ENCODE assay signal across 9 mouse cellular contexts in the genomic region with DNA sequence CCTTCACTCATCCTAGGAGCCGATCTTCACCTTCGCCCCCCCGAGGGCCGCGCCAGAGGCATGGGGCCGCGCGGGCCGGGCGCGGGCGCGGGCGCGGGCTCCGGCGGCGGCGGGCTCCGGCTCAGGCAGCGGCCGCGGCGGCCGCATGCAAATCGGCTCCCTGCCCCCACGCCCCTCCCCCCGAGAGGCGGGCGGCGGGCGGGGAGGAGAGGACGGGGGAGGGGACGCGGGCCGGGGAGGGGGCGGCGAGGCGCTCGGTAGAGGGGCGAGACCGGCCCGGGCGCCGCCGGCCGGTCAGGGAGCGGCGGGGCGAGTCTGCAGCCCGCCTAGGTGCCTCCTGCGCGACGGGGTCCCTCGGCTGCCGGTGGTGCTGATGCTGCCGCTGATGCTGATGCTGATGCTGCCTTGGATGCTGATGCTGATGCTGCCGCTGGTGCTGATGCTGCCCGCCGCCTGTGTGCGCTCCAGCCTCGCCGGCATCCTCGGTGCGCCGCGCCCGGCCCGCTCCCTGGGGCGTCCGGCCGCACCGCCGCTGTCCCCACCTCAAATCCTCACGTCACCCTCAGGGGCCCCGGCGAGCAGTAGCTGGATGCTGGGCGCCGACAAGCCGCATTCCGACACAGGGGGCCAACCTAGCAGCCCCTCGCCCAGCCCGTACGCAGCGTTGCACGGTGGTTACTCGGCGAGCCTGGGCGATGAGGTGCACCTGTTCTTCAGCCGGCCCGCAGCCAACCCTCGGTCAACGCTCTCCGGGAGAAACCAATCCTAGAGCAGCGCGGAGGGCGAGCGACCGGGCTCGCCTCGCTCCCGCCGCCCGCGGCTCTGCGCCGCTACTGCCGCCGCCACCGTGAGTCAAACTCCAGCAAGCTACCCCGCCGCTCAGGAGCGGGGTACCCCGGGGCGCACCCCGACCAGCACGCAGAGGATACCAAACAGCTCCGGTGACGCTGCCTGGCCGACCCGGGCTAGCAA. TPM values are rescaled to one million over a fixed set of nuclear protein-coding genes. Genes with fewer than 3 reads are reported as not detected.
DNase-seq lines count a peak whose midpoint lies in the region; ATAC-seq and TF ChIP-seq lines count a peak whose summit lies in the region.
"Had no signal": no experiment of that assay in that cellular context is flagged by ENCODE, and none has a peak within 500 bp of the region (broad histone marks: within the 10 kb centered on the region; RNA-seq: fewer than 3 reads in every experiment).

A gene (minus strand): TSS at position 299 of the 972 bp plus-strand sequence.

- peak within 1 kb of the TSS; percentile 57 for H3K4me3 ChIP-seq in kidney, embryonic 15.5 days (replicated peaks)
- H3K4me3 ChIP-seq in forebrain, embryonic 11.5 days (ENCODE audit: low read depth, low read length) = peak within 1 kb of the TSS; percentile 67
- H3K4me3 ChIP-seq in layer of hippocampus, adult 2 months = peak within 1 kb of the TSS; percentile 75
- H3K4me3 ChIP-seq in liver, embryonic 16.5 days (ENCODE audit: low read depth, low read length) = peak within 1 kb of the TSS; percentile 26; the same call in 1 of the 2 replicates
- H3K4me3 ChIP-seq in stomach, embryonic 14.5 days (ENCODE audit: low read depth, low read length) = peak within 1 kb of the TSS; percentile 32

- H3K9me3 ChIP-seq in kidney, embryonic 15.5 days (replicated peaks) = no peaks in the 10 kb centered on the region
- H3K9me3 ChIP-seq in forebrain, embryonic 11.5 days (ENCODE audit: control insufficient read depth, low read length) = no peaks in the 10 kb centered on the region
- H3K9me3 ChIP-seq in liver, embryonic 16.5 days (replicated peaks; ENCODE audit: control insufficient read depth, low read length) = no peaks in the 10 kb centered on the region
- H3K9me3 ChIP-seq in stomach, embryonic 14.5 days (ENCODE audit: control insufficient read depth, low read depth, low read length) = no peaks in the 10 kb centered on the region

- peak; percentile 31 for TF ChIP-seq CTCF in brain, embryonic 14.5 days (IDR thresholded peaks at IDR 0.05; ENCODE audit: borderline replicate concordance, extremely low read depth, insufficient read depth, insufficient read length)
- peak; percentile 65 for TF ChIP-seq CTCF in layer of hippocampus, adult 2 months (conservative IDR thresholded peaks at IDR 0.05)

- no peaks in the 10 kb centered on the region for H3K36me3 ChIP-seq in kidney, embryonic 15.5 days
- H3K36me3 ChIP-seq in forebrain, embryonic 11.5 days (ENCODE audit: control insufficient read depth, insufficient read depth, low read length) = no peaks in the 10 kb centered on the region
- H3K36me3 ChIP-seq in liver, embryonic 16.5 days (ENCODE audit: control insufficient read depth, insufficient read depth) = no peaks in the 10 kb centered on the region
- no peaks in the 10 kb centered on the region for H3K36me3 ChIP-seq in stomach, embryonic 14.5 days (ENCODE audit: control insufficient read depth, insufficient read depth, low read length)

- ATAC-seq in kidney, embryonic 15.5 days (replicated peaks; ENCODE audit: low FRiP score) = peak; percentile 80
- ATAC-seq in forebrain, embryonic 11.5 days (replicated peaks; ENCODE audit: low FRiP score) = peak; percentile 80
- no peak for ATAC-seq in liver, embryonic 16.5 days (ENCODE audit: low read depth)
- ATAC-seq in stomach, embryonic 14.5 days (ENCODE audit: insufficient number of reproducible peaks, insufficient read depth, low FRiP score, low read depth) = peak; percentile 85

- DNase-seq in kidney, adult 11 months = no peak
- peak; percentile 82 for DNase-seq in brain, embryonic 14.5 days (ENCODE audit: low read depth)
- DNase-seq in forebrain, embryonic 11.5 days (ENCODE audit: low spot score) = peak; percentile 83
- DNase-seq in layer of hippocampus, adult 2 months (ENCODE audit: low spot score in 2 of 2) = peak; percentile 34 to 62
- no peak for DNase-seq in spleen, postnatal 14 days (ENCODE audit: low spot score in 2 of 2)

- no peak within 1 kb of the TSS for H3K9ac ChIP-seq in kidney, embryonic 15.5 days
- H3K9ac ChIP-seq in forebrain, embryonic 11.5 days (ENCODE audit: low read length) = peak within 1 kb of the TSS; percentile 67
- H3K9ac ChIP-seq in liver, embryonic 16.5 days (ENCODE audit: low read depth, low read length) = no peak within 1 kb of the TSS
- no peak within 1 kb of the TSS for H3K9ac ChIP-seq in stomach, embryonic 14.5 days (replicated peaks; ENCODE audit: low read depth, low read length)

- H3K4me2 ChIP-seq in kidney, embryonic 15.5 days = peak within 1 kb of the TSS; percentile 88
- peak within 1 kb of the TSS; percentile 93 for H3K4me2 ChIP-seq in forebrain, embryonic 11.5 days (ENCODE audit: low read depth, low read length, severe bottlenecking)
- peak within 1 kb of the TSS; percentile 30 for H3K4me2 ChIP-seq in liver, embryonic 16.5 days (ENCODE audit: low read depth, low read length)
- peak within 1 kb of the TSS; percentile 85 for H3K4me2 ChIP-seq in stomach, embryonic 14.5 days (replicated peaks; ENCODE audit: low read depth, low read length)

- under 1% methylated on average over 89 of the region's 121 CpGs for WGBS in kidney, embryonic 15.5 days
- WGBS in forebrain, embryonic 11.5 days = under 1% methylated on average over 80 of the region's 121 CpGs
- 1% methylated on average over 74 of the region's 121 CpGs for WGBS in liver, embryonic 16.5 days (ENCODE audit: insufficient replicate concordance)
- under 1% methylated on average over 64 of the region's 121 CpGs for WGBS in stomach, embryonic 14.5 days

- no peak within 1 kb of the TSS for H3K27ac ChIP-seq in kidney, embryonic 15.5 days
- no peak within 1 kb of the TSS for H3K27ac ChIP-seq in forebrain, embryonic 11.5 days (ENCODE audit: low read depth, low read length)
- peak within 1 kb of the TSS; percentile 98 for H3K27ac ChIP-seq in layer of hippocampus, adult 2 months
- no peak within 1 kb of the TSS for H3K27ac ChIP-seq in liver, embryonic 16.5 days (ENCODE audit: low read length)
- H3K27ac ChIP-seq in stomach, embryonic 14.5 days (ENCODE audit: low read length) = no peak within 1 kb of the TSS

- peaks cover 23% of the 10 kb centered on the region for H3K4me1 ChIP-seq in kidney, embryonic 15.5 days
- H3K4me1 ChIP-seq in forebrain, embryonic 11.5 days (replicated peaks; ENCODE audit: control insufficient read depth, insufficient read depth, low read length) = peaks cover 2% of the 10 kb centered on the region; the same call in 1 of the 2 replicates
- no peaks in the 10 kb centered on the region for H3K4me1 ChIP-seq in liver, embryonic 16.5 days (ENCODE audit: control insufficient read depth, low read depth, low read length)
- H3K4me1 ChIP-seq in stomach, embryonic 14.5 days (ENCODE audit: control insufficient read depth, insufficient read depth, low read length) = peaks cover 6% of the 10 kb centered on the region; the same call in 1 of the 2 replicates

- peaks cover 88% of the 10 kb centered on the region for H3K27me3 ChIP-seq in kidney, embryonic 15.5 days
- H3K27me3 ChIP-seq in forebrain, embryonic 11.5 days (ENCODE audit: control insufficient read depth, insufficient read depth, low read length) = peaks cover 27% of the 10 kb centered on the region
- peaks cover 40% of the 10 kb centered on the region for H3K27me3 ChIP-seq in liver, embryonic 16.5 days (ENCODE audit: control insufficient read depth, insufficient read depth, low read depth, low read length)
- peaks cover 43% of the 10 kb centered on the region for H3K27me3 ChIP-seq in stomach, embryonic 14.5 days (ENCODE audit: control insufficient read depth, insufficient read depth, low read length)

- TF ChIP-seq POLR2A in brain, embryonic 14.5 days (IDR thresholded peaks at IDR 0.05; ENCODE audit: borderline replicate concordance, extremely low read depth, insufficient read depth, insufficient read length, poor library complexity, severe bottlenecking) = peak; percentile 61

RNA-seq across cellular contexts. Expression of the gene that starts here (rescaled TPM):
- 0.75 and 1.00 TPM in 2 replicates for polyA plus RNA-seq in kidney, embryonic 15.5 days (2015; fragmentation: Nextera tagmentation; extraction: Ambion mirVana)
- polyA plus RNA-seq in brain, embryonic 14.5 days (2012; rRNA removed) = 11.9 and 22.3 TPM in 2 replicates
- polyA plus RNA-seq in forebrain, embryonic 11.5 days (2014; fragmentation: Nextera tagmentation; extraction: Ambion mirVana) = 1.9 and 2.1 TPM in 2 replicates
- total RNA-seq in layer of hippocampus, adult 2 months (2021) = 10 to 100 TPM; 66.9 to 70.0 TPM
- not detected in 2 replicates for polyA plus RNA-seq in liver, embryonic 16.5 days (2015; fragmentation: Nextera tagmentation; extraction: Ambion mirVana)
- polyA plus RNA-seq in stomach, embryonic 14.5 days (2014; fragmentation: Nextera tagmentation; extraction: Ambion mirVana) = 1.1 and 1.4 TPM in 2 replicates
- total RNA-seq: liver, adult 2 months had no signal
- polyA plus RNA-seq: liver, adult 2 months had no signal

Comparison
In these comparisons a context has a peak if more than half of its experiments do, and no peak if none do; other contexts are left out.
1. Peak in ATAC-seq, H3K4me3 ChIP-seq and H3K4me2 ChIP-seq in kidney, embryonic 15.5 days; RNA of the gene not detected or under 1 TPM.
2. H3K4me2 ChIP-seq: peak in every context shown above with its lines; median percentile 93 in forebrain, embryonic 11.5 days; 88 in kidney, embryonic 15.5 days; 85 in stomach, embryonic 14.5 days; 30 in liver, embryonic 16.5 days.
3. DNase-seq: peak in brain, embryonic 14.5 days (single experiment), forebrain, embryonic 11.5 days (single experiment) and layer of hippocampus, adult 2 months (2 of 2); none in kidney, adult 11 months (single experiment) and spleen, postnatal 14 days (0 of 2).
4. Peak in every context shown above with its lines, with median percentiles within 50 percentile points of each other: H3K4me3 ChIP-seq.